Mouse (Mus musculus): ENCODE results near the gene Ddit4l. TPM values are rescaled to one million over a fixed set of nuclear protein-coding genes. Genes with fewer than 3 reads are reported as not detected.

Gene Ddit4l
- polyA plus RNA-seq, 1 experiment from 2014 or later: 15.0 TPM

GRCm38 (mm10) chr3:137623581-137624362 is 2.4 kb downstream of the Ddit4l start:
- Histone ChIP-seq H3K9me3 (no peaks in the 10 kb centered on the region), H3K4me2 (replicated peaks) (peak overlapping the region; percentile 84), H3K4me3 (peak overlapping the region; percentile 41), H3K36me3 (no peaks in the 10 kb centered on the region), H3K27me3 (replicated peaks) (peaks cover 16% of the 10 kb centered on the region), H3K4me1 (peaks cover 11% of the 10 kb centered on the region), H3K9ac (peak overlapping the region; percentile 48), H3K27ac (no peak overlapping the region)
- ATAC-seq (ENCODE audit: low FRiP score, low read depth): peak; percentile 95
- WGBS: under 1% methylated on average over 47 of the region's 47 CpGs

GRCm38 (mm10) chr3:137625054-137625453 is 3.6 kb downstream of the Ddit4l start:
- WGBS: 81% methylated on average over 5 of the region's 5 CpGs
- Histone ChIP-seq H3K4me3 (no peak overlapping the region), H3K27me3 (replicated peaks) (peaks cover 16% of the 10 kb centered on the region), H3K4me2 (replicated peaks) (no peak overlapping the region), H3K27ac (no peak overlapping the region), H3K4me1 (peaks cover 11% of the 10 kb centered on the region), H3K36me3 (no peaks in the 10 kb centered on the region), H3K9ac (no peak overlapping the region), H3K9me3 (no peaks in the 10 kb centered on the region)
- no peak for ATAC-seq (ENCODE audit: low FRiP score, low read depth)

GRCm38 (mm10) chr3:137633726-137634125 is 12.3 kb downstream of the Ddit4l start:
- no peak overlapping the region for H3K27ac ChIP-seq
- no peak overlapping the region for H3K4me3 ChIP-seq
- H3K4me2 ChIP-seq (replicated peaks): no peak overlapping the region
- ATAC-seq (ENCODE audit: low FRiP score, low read depth): no peak
- no peaks in the 10 kb centered on the region for H3K36me3 ChIP-seq
- WGBS: 87% methylated on average over 10 of the region's 10 CpGs
- no peak overlapping the region for H3K9ac ChIP-seq
- H3K27me3 ChIP-seq (replicated peaks): no peaks in the 10 kb centered on the region
- H3K4me1 ChIP-seq: no peaks in the 10 kb centered on the region
- no peaks in the 10 kb centered on the region for H3K9me3 ChIP-seq

GRCm38 (mm10) chr3:137636571-137636970 is 15.2 kb downstream of the Ddit4l start:
- WGBS: 90% methylated on average over 4 of the region's 4 CpGs
- ATAC-seq (ENCODE audit: low FRiP score, low read depth): no peak

GRCm38 (mm10) chr3:137641238-137641637 is 19.8 kb downstream of the Ddit4l start:
- no peaks in the 10 kb centered on the region for H3K36me3 ChIP-seq
- no peak overlapping the region for H3K9ac ChIP-seq
- H3K27ac ChIP-seq: no peak overlapping the region
- no peaks in the 10 kb centered on the region for H3K9me3 ChIP-seq
- no peaks in the 10 kb centered on the region for H3K4me1 ChIP-seq
- no peak overlapping the region for H3K4me2 ChIP-seq (replicated peaks)
- H3K4me3 ChIP-seq: no peak overlapping the region
- no peak for ATAC-seq (ENCODE audit: low FRiP score, low read depth)
- no peaks in the 10 kb centered on the region for H3K27me3 ChIP-seq (replicated peaks)
- 94% methylated on average over 5 of the region's 5 CpGs for WGBS

More at GRCm38 (mm10) chr3:137636571-137636970, 15.2 kb downstream of the Ddit4l start:
- Histone ChIP-seq H3K27ac (no peak overlapping the region), H3K4me2 (replicated peaks) (no peak overlapping the region), H3K9ac (no peak overlapping the region), H3K27me3 (replicated peaks) (no peaks in the 10 kb centered on the region), H3K36me3 (no peaks in the 10 kb centered on the region), H3K9me3 (no peaks in the 10 kb centered on the region), H3K4me3 (no peak overlapping the region), H3K4me1 (no peaks in the 10 kb centered on the region)

- no peak for ATAC-seq (ENCODE audit: low FRiP score, low read depth)
- WGBS: 39% methylated on average over 8 of the region's 8 CpGs
These were observed 20.7 kb downstream of the Ddit4l start for GRCm38 (mm10) chr3:137642137-137642536.

GRCm38 (mm10) chr3:137642568-137642967 is 21.2 kb downstream of the Ddit4l start:
- no peaks in the 10 kb centered on the region for H3K4me1 ChIP-seq
- H3K9me3 ChIP-seq: no peaks in the 10 kb centered on the region
- ATAC-seq (ENCODE audit: low FRiP score, low read depth): no peak
- no peaks in the 10 kb centered on the region for H3K36me3 ChIP-seq
- WGBS: 60% methylated on average over 3 of the region's 3 CpGs
- H3K27ac ChIP-seq: no peak overlapping the region
- H3K4me3 ChIP-seq: no peak overlapping the region
- H3K27me3 ChIP-seq (replicated peaks): no peaks in the 10 kb centered on the region
- H3K4me2 ChIP-seq (replicated peaks): no peak overlapping the region
- no peak overlapping the region for H3K9ac ChIP-seq

More at GRCm38 (mm10) chr3:137642137-137642536, 20.7 kb downstream of the Ddit4l start:
- Histone ChIP-seq H3K27me3 (replicated peaks) (no peaks in the 10 kb centered on the region), H3K4me2 (replicated peaks) (no peak overlapping the region), H3K9ac (no peak overlapping the region), H3K4me1 (no peaks in the 10 kb centered on the region), H3K4me3 (no peak overlapping the region), H3K36me3 (no peaks in the 10 kb centered on the region), H3K27ac (no peak overlapping the region), H3K9me3 (no peaks in the 10 kb centered on the region)

- H3K36me3 ChIP-seq: no peaks in the 10 kb centered on the region
- H3K4me1 ChIP-seq: no peaks in the 10 kb centered on the region
- no peak overlapping the region for H3K27ac ChIP-seq
- no peak for ATAC-seq (ENCODE audit: low FRiP score, low read depth)
- WGBS: 94% methylated on average over 3 of the region's 3 CpGs
- no peak overlapping the region for H3K9ac ChIP-seq
- no peak overlapping the region for H3K4me3 ChIP-seq
- H3K4me2 ChIP-seq (replicated peaks): no peak overlapping the region
- no peaks in the 10 kb centered on the region for H3K9me3 ChIP-seq
- no peaks in the 10 kb centered on the region for H3K27me3 ChIP-seq (replicated peaks)
These were observed 22.7 kb downstream of the Ddit4l start for GRCm38 (mm10) chr3:137644081-137644480.

- Histone ChIP-seq H3K27me3 (replicated peaks) (no peaks in the 10 kb centered on the region), H3K9me3 (no peaks in the 10 kb centered on the region), H3K36me3 (no peaks in the 10 kb centered on the region), H3K4me2 (replicated peaks) (no peak overlapping the region), H3K9ac (no peak overlapping the region), H3K4me3 (no peak overlapping the region), H3K27ac (no peak overlapping the region), H3K4me1 (no peaks in the 10 kb centered on the region)
- 74% methylated on average over 6 of the region's 6 CpGs for WGBS
- no peak for ATAC-seq (ENCODE audit: low FRiP score, low read depth)
These were observed 23.5 kb downstream of the Ddit4l start for GRCm38 (mm10) chr3:137644947-137645346.

- Histone ChIP-seq H3K36me3 (no peaks in the 10 kb centered on the region), H3K4me2 (replicated peaks) (no peak overlapping the region), H3K27ac (no peak overlapping the region), H3K9me3 (no peaks in the 10 kb centered on the region), H3K4me3 (no peak overlapping the region), H3K4me1 (no peaks in the 10 kb centered on the region), H3K27me3 (replicated peaks) (no peaks in the 10 kb centered on the region), H3K9ac (no peak overlapping the region)
- no peak for ATAC-seq (ENCODE audit: low FRiP score, low read depth)
- whole genome bisulfite sequencing: 73% methylated on average over 12 of the region's 12 CpGs
These were observed 26.2 kb downstream of the Ddit4l start for GRCm38 (mm10) chr3:137647427-137648100.

- WGBS: 64% methylated on average over 5 of the region's 5 CpGs
- no peak overlapping the region for H3K27ac ChIP-seq
These were observed 27.7 kb downstream of the Ddit4l start for GRCm38 (mm10) chr3:137649112-137649511.

GRCm38 (mm10) chr3:137652853-137653252 is 31.4 kb downstream of the Ddit4l start:
- Histone ChIP-seq H3K9me3 (no peaks in the 10 kb centered on the region), H3K4me2 (replicated peaks) (no peak overlapping the region), H3K4me3 (no peak overlapping the region), H3K9ac (no peak overlapping the region), H3K27ac (no peak overlapping the region), H3K36me3 (no peaks in the 10 kb centered on the region), H3K4me1 (no peaks in the 10 kb centered on the region), H3K27me3 (replicated peaks) (no peaks in the 10 kb centered on the region)
- 95% methylated on average over 2 of the region's 2 CpGs for WGBS
- ATAC-seq (ENCODE audit: low FRiP score, low read depth): no peak

More at GRCm38 (mm10) chr3:137649112-137649511, 27.7 kb downstream of the Ddit4l start:
- Histone ChIP-seq H3K9me3 (no peaks in the 10 kb centered on the region), H3K4me2 (replicated peaks) (no peak overlapping the region), H3K4me3 (no peak overlapping the region), H3K27me3 (replicated peaks) (no peaks in the 10 kb centered on the region), H3K4me1 (no peaks in the 10 kb centered on the region), H3K9ac (no peak overlapping the region), H3K36me3 (no peaks in the 10 kb centered on the region)
- ATAC-seq (ENCODE audit: low FRiP score, low read depth): no peak

Data from neural tube, embryonic 12.5 days (tissue).